Mouse (Mus musculus) CH12.LX (cell line): ENCODE data around the gene Plac9b.
"Not testable (repeated sequence)": the region's sequence is repeated elsewhere in the genome, so short reads cannot be mapped to it uniquely, and the experiment has no call there.

Experiments
- ZC3H11A ChIP-seq: IDR thresholded peaks from 2 replicates; pipeline ENCODE4 v1.6.1; 2012; ENCODE audit warnings: low read depth, mild to moderate bottlenecking, inconsistent platforms, low read length, improper control_type of control experiment
- ZNF384 ChIP-seq: IDR thresholded peaks from 2 replicates; pipeline ENCODE4 v1.6.1; 2012; ENCODE audit warnings: low read depth, low read length, improper control_type of control experiment, inconsistent platforms

- TF ChIP-seq ZNF384, ZC3H11A: not testable (repeated sequence)
Measured at GRCm38 (mm10) chr14:26162423-26162822, 19.9 kb downstream of the Plac9b start.
